Mouse (Mus musculus) neutrophil, adult 5-6 weeks (primary cell): Measurements from ENCODE around the gene Olfr237-ps1. TPM values are rescaled to one million over a fixed set of nuclear protein-coding genes. Genes with fewer than 3 reads are reported as not detected.
"Not testable (repeated sequence)": the region's sequence is repeated elsewhere in the genome, so short reads cannot be mapped to it uniquely, and the experiment has no call there.

Source experiments
- ATAC-seq: fragments of 151-379, 151-347 bp; 2 replicates; pipeline ENCODE4 v1.8.0; 2017; ENCODE audit warnings: mild to moderate bottlenecking, moderate TSS enrichment; ENCODE audit not compliant: insufficient number of reproducible peaks, poor library complexity, low FRiP score, severe bottlenecking; ENCODE audit errors: extremely low read depth
- total RNA-seq: library from RNA; stranded (forward); fragments of 200-1000 nt; gene quantifications from 2 replicates; pipeline ENCODE4 v1.2.3, GENCODE M21; 2017

The Olfr237-ps1 gene
- total RNA-seq = 0.12 TPM in 1 of 2 replicates, not detected in the other

GRCm38 (mm10) chr6:43146267-43146666 lies at the start of gene Olfr237-ps1:
TSS of gene Olfr237-ps1 (plus strand) at chr6:43146567.
- not testable (repeated sequence) for ATAC-seq

GRCm38 (mm10) chr6:43106069-43106468 lies 40.3 kb upstream of the Olfr237-ps1 start, which contains the start of gene Olfr441:
TSS of gene Olfr441 (plus strand) at chr6:43106369.
- ATAC-seq = not testable (repeated sequence)

- no peak for ATAC-seq
Observed at GRCm38 (mm10) chr6:43159502-43159901, 13.1 kb downstream of the Olfr237-ps1 start.

- ATAC-seq = no peak
Observed at GRCm38 (mm10) chr6:43162982-43163381, 16.6 kb downstream of the Olfr237-ps1 start, which contains the start of gene Olfr437. TSS of gene Olfr437 (plus strand) at chr6:43163282.

GRCm38 (mm10) chr6:43167246-43167645 lies 20.9 kb downstream of the Olfr237-ps1 start:
- no peak for ATAC-seq

- no peak for ATAC-seq
Observed at GRCm38 (mm10) chr6:43171840-43172239, 25.5 kb downstream of the Olfr237-ps1 start, which contains the start of gene Olfr13. TSS of gene Olfr13 (plus strand) at chr6:43172140.

GRCm38 (mm10) chr6:43178129-43178528 lies 31.8 kb downstream of the Olfr237-ps1 start:
- no peak for ATAC-seq

- ATAC-seq = no peak
Observed at GRCm38 (mm10) chr6:43178584-43179501, 32.5 kb downstream of the Olfr237-ps1 start.

- no peak for ATAC-seq
Observed at GRCm38 (mm10) chr6:43190986-43191385, 44.6 kb downstream of the Olfr237-ps1 start.

- ATAC-seq = no peak
Observed at GRCm38 (mm10) chr6:43196781-43197180, 50.4 kb downstream of the Olfr237-ps1 start, which contains the start of gene Olfr435. TSS of gene Olfr435 (plus strand) at chr6:43197146.

- no peak for ATAC-seq
Observed at GRCm38 (mm10) chr6:43198094-43198493, 51.7 kb downstream of the Olfr237-ps1 start.

GRCm38 (mm10) chr6:43202786-43203185 lies 56.4 kb downstream of the Olfr237-ps1 start:
- ATAC-seq = no peak

GRCm38 (mm10) chr6:43205355-43205754 lies 59.0 kb downstream of the Olfr237-ps1 start:
- ATAC-seq = no peak

Other genes with a start within 250 kb of the Olfr237-ps1 start
- gene Olfr447, start 237.7 kb upstream of the Olfr237-ps1 start, total RNA-seq = not detected in 2 replicates
- not detected in 2 replicates for gene Olfr446, start 225.2 kb upstream of the Olfr237-ps1 start, total RNA-seq
- gene Olfr444, start 197.5 kb upstream of the Olfr237-ps1 start, total RNA-seq = not detected in 2 replicates
- gene Olfr441, start 40.2 kb upstream of the Olfr237-ps1 start, total RNA-seq = not detected in 2 replicates
- gene Olfr437, start 16.7 kb downstream of the Olfr237-ps1 start, total RNA-seq = not detected in 2 replicates
- not detected in 2 replicates for gene Olfr13, start 25.6 kb downstream of the Olfr237-ps1 start, total RNA-seq
- gene Olfr435, start 50.6 kb downstream of the Olfr237-ps1 start, total RNA-seq = not detected in 2 replicates
- gene Olfr434, start 66.5 kb downstream of the Olfr237-ps1 start, total RNA-seq = not detected in 2 replicates
- gene Olfr47, start 85.0 kb downstream of the Olfr237-ps1 start, total RNA-seq = not detected in 2 replicates
- 0.23 TPM in 1 of 2 replicates, not detected in the other for gene Arhgef5, start 119.0 kb downstream of the Olfr237-ps1 start, total RNA-seq
- gene Nobox, start 163.0 kb downstream of the Olfr237-ps1 start, total RNA-seq = not detected in 2 replicates